Mouse (Mus musculus): ENCODE measurements around the gene BC017158.

DNA sequence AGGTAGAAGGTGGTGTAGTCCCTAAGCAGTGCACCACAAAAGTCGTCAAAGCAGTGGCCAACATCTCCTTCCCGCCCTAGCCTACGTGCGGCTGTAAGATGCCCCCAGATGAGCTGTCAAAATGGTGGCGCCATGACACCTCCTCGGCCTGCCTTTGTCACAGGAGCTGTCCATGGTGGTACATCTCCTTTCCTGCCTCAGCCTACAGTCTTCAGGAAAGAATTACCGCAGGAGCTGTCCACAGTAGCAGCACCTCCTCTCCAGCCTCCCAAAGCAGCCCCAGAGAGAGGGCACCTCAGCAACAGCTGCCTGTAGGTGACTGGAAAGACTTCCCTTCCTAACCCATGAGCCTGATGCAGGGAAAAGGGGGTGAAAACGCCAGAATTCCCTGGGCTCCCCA is 66.2 kb downstream of the BC017158 start:
- TF ChIP-seq POLR2A (IDR thresholded peaks at IDR 0.05; ENCODE audit: insufficient read length, low read depth) (no peak), TCF12 (IDR thresholded peaks at IDR 0.05; ENCODE audit: insufficient read depth, poor library complexity, severe bottlenecking) (no peak)

All from myocyte (in vitro differentiated cells).